Mouse (Mus musculus): ENCODE data around the gene Kcng1. TPM values are rescaled to one million over a fixed set of nuclear protein-coding genes. Genes with fewer than 3 reads are reported as not detected.

Gene Kcng1
- 0.08 and 0.26 TPM in 2 replicates for polyA plus RNA-seq (2015; fragmentation: Nextera tagmentation; extraction: Ambion mirVana)

GRCm38 (mm10) chr2:168281582-168281981 lies at the start of gene Kcng1:
Gene Kcng1, minus strand, starts transcription at chr2:168281736.
- H3K4me3 ChIP-seq (ENCODE audit: low read depth, low read length): peak within 1 kb of the TSS; percentile 39
- no peaks in the 10 kb centered on the region; the same call in 1 of the 2 replicates for H3K4me1 ChIP-seq (ENCODE audit: insufficient read depth, low read depth, low read length)
- no peak within 1 kb of the TSS for H3K27ac ChIP-seq (ENCODE audit: low read length)
- H3K27me3 ChIP-seq (replicated peaks; ENCODE audit: insufficient read depth, low read length): peaks cover 38% of the 10 kb centered on the region
- WGBS: 23% methylated on average over 12 of the region's 12 CpGs
- no peak for DNase-seq (ENCODE audit: low spot score)
- no peak within 1 kb of the TSS for H3K9ac ChIP-seq (replicated peaks; ENCODE audit: low read depth)
- H3K4me2 ChIP-seq (replicated peaks; ENCODE audit: low read depth, low read length): peak within 1 kb of the TSS; percentile 69
- H3K36me3 ChIP-seq (ENCODE audit: insufficient read depth, low read length): no peaks in the 10 kb centered on the region
- no peak for TF ChIP-seq EP300 (IDR thresholded peaks at IDR 0.05)
- TF ChIP-seq CTCF (IDR thresholded peaks at IDR 0.05): no peak
- no peaks in the 10 kb centered on the region for H3K9me3 ChIP-seq (ENCODE audit: low read length)
- no peak for ATAC-seq

GRCm38 (mm10) chr2:168330421-168331070 lies 49.0 kb upstream of the Kcng1 start:
- no peaks in the 10 kb centered on the region for H3K9me3 ChIP-seq (ENCODE audit: low read length)
- no peak overlapping the region for H3K4me2 ChIP-seq (replicated peaks; ENCODE audit: low read depth, low read length)
- H3K4me3 ChIP-seq (ENCODE audit: low read depth, low read length): no peak overlapping the region
- no peaks in the 10 kb centered on the region for H3K36me3 ChIP-seq (ENCODE audit: insufficient read depth, low read length)
- H3K27ac ChIP-seq (ENCODE audit: low read length): no peak overlapping the region
- peak; percentile 33 for DNase-seq (ENCODE audit: low spot score)
- H3K9ac ChIP-seq (replicated peaks; ENCODE audit: low read depth): no peak overlapping the region
- ATAC-seq: no peak
- no peaks in the 10 kb centered on the region; the same call in none of the 2 replicates for H3K4me1 ChIP-seq (ENCODE audit: insufficient read depth, low read depth, low read length)
- WGBS: 32% methylated on average over 11 of the region's 11 CpGs
- TF ChIP-seq CTCF (IDR thresholded peaks at IDR 0.05) (no peak), EP300 (IDR thresholded peaks at IDR 0.05) (no peak)
- no peaks in the 10 kb centered on the region for H3K27me3 ChIP-seq (replicated peaks; ENCODE audit: insufficient read depth, low read length)

GRCm38 (mm10) chr2:168321716-168322374 lies 40.3 kb upstream of the Kcng1 start:
- Histone ChIP-seq H3K9me3 (ENCODE audit: low read length) (no peaks in the 10 kb centered on the region), H3K4me2 (replicated peaks; ENCODE audit: low read depth, low read length) (no peak overlapping the region), H3K27me3 (replicated peaks; ENCODE audit: insufficient read depth, low read length) (no peaks in the 10 kb centered on the region), H3K9ac (replicated peaks; ENCODE audit: low read depth) (no peak overlapping the region), H3K36me3 (ENCODE audit: insufficient read depth, low read length) (no peaks in the 10 kb centered on the region), H3K4me1 (ENCODE audit: insufficient read depth, low read depth, low read length) (no peaks in the 10 kb centered on the region), H3K4me3 (ENCODE audit: low read depth, low read length) (no peak overlapping the region), H3K27ac (ENCODE audit: low read length) (no peak overlapping the region)
- ATAC-seq (no peak), DNase-seq (ENCODE audit: low spot score) (no peak)
- WGBS: 51% methylated on average over 10 of the region's 10 CpGs
- TF ChIP-seq CTCF (IDR thresholded peaks at IDR 0.05): no peak
- TF ChIP-seq EP300 (IDR thresholded peaks at IDR 0.05): no peak

- ATAC-seq (0 out of 2 replicates have a peak, but pooled peaks have one; percentile 38), DNase-seq (ENCODE audit: low spot score) (peak; percentile 53)
- Histone ChIP-seq H3K9ac (replicated peaks; ENCODE audit: low read depth) (no peak overlapping the region), H3K27ac (ENCODE audit: low read length) (no peak overlapping the region), H3K9me3 (ENCODE audit: low read length) (no peaks in the 10 kb centered on the region), H3K4me1 (ENCODE audit: insufficient read depth, low read depth, low read length) (no peaks in the 10 kb centered on the region), H3K4me2 (replicated peaks; ENCODE audit: low read depth, low read length) (no peak overlapping the region), H3K36me3 (ENCODE audit: insufficient read depth, low read length) (no peaks in the 10 kb centered on the region), H3K27me3 (replicated peaks; ENCODE audit: insufficient read depth, low read length) (no peaks in the 10 kb centered on the region), H3K4me3 (ENCODE audit: low read depth, low read length) (no peak overlapping the region)
- TF ChIP-seq EP300 (IDR thresholded peaks at IDR 0.05) (no peak), CTCF (IDR thresholded peaks at IDR 0.05) (no peak)
- 18% methylated on average over 17 of the region's 17 CpGs for WGBS
These were observed 39.0 kb upstream of the Kcng1 start for GRCm38 (mm10) chr2:168320388-168321182.

GRCm38 (mm10) chr2:168314646-168315446 lies 33.3 kb upstream of the Kcng1 start:
- no peak for ATAC-seq
- DNase-seq (ENCODE audit: low spot score): no peak
- H3K4me3 ChIP-seq (ENCODE audit: low read depth, low read length): no peak overlapping the region
- WGBS: 12% methylated on average over 16 of the region's 16 CpGs
- H3K9me3 ChIP-seq (ENCODE audit: low read length): no peaks in the 10 kb centered on the region
- TF ChIP-seq CTCF (IDR thresholded peaks at IDR 0.05): no peak
- TF ChIP-seq EP300 (IDR thresholded peaks at IDR 0.05): no peak
- no peak overlapping the region for H3K27ac ChIP-seq (ENCODE audit: low read length)
- no peak overlapping the region for H3K9ac ChIP-seq (replicated peaks; ENCODE audit: low read depth)
- no peak overlapping the region for H3K4me2 ChIP-seq (replicated peaks; ENCODE audit: low read depth, low read length)
- no peaks in the 10 kb centered on the region for H3K27me3 ChIP-seq (replicated peaks; ENCODE audit: insufficient read depth, low read length)
- no peaks in the 10 kb centered on the region for H3K4me1 ChIP-seq (ENCODE audit: insufficient read depth, low read depth, low read length)
- H3K36me3 ChIP-seq (ENCODE audit: insufficient read depth, low read length): no peaks in the 10 kb centered on the region

Measured in lung, postnatal 0 days (tissue).